Mouse (Mus musculus) bone marrow, adult 2 months (tissue): ENCODE data around the gene Mboat2.

Source experiments
- CTCF ChIP-seq: fragments of 200-500 bp; IDR thresholded peaks from 2 replicates; pipeline ENCODE4 v1.5.1; 2011; ENCODE audit warnings: low read length, control low read depth; ENCODE audit not compliant: control insufficient read depth, insufficient read depth
- POLR2A ChIP-seq: fragments of 200-500 bp; IDR thresholded peaks from 2 replicates; pipeline ENCODE4 v1.6.1; 2011; ENCODE audit warnings: low read depth, mild to moderate bottlenecking, control low read depth, low read length, borderline replicate concordance; ENCODE audit not compliant: control insufficient read depth

- no peak for TF ChIP-seq POLR2A
- TF ChIP-seq CTCF, result no peak
These were observed 46.6 kb downstream of the Mboat2 start for GRCm38 (mm10) chr12:24877231-24877630.
